Mouse (Mus musculus): ENCODE results near the gene Lrr1. TPM values are rescaled to one million over a fixed set of nuclear protein-coding genes. Genes with fewer than 3 reads are reported as not detected.
A peak's percentile ranks its signal among the peaks of the same experiment; 100 is the strongest.

The Lrr1 gene
- polyA plus RNA-seq, 1 experiment, result 0.15 TPM

DNA sequence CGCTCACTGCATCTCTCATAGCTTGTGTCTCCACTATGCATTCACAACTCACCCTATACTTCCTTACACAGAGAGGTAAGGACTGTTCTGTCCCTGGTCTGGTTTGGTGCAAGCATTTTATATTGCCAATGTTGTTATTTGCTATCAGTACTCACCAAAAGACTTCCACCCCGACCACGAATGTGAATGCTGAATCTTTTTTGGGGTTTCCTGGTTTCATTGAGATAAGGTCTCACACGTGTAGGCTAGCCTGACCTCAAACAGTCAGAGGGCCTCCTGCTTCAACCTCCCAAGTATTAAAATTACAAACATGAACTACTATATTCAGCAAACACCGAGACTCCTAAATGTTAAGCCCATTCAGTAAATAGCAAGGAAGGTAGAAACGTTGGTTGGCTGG is 37.3 kb upstream of the Lrr1 start:
- no peak for DNase-seq
- Histone ChIP-seq H3K4me3 (replicated peaks; ENCODE audit: insufficient read depth, low read depth, low read length) (no peak overlapping the region), H3K4me1 (ENCODE audit: control insufficient read depth, insufficient read depth, low read length) (no peaks in the 10 kb centered on the region), H3K27ac (ENCODE audit: insufficient read depth, low read length) (no peak overlapping the region), H3K27me3 (ENCODE audit: control insufficient read depth, insufficient read depth, low read length) (no peaks in the 10 kb centered on the region)
- TF ChIP-seq POLR2A (IDR thresholded peaks at IDR 0.05; ENCODE audit: borderline replicate concordance, insufficient read depth, low read length) (no peak), CTCF (IDR thresholded peaks at IDR 0.05; ENCODE audit: borderline replicate concordance, insufficient read depth, low read depth, low read length) (no peak)
- 88% methylated on average over 6 of the region's 6 CpGs for WGBS

DNA sequence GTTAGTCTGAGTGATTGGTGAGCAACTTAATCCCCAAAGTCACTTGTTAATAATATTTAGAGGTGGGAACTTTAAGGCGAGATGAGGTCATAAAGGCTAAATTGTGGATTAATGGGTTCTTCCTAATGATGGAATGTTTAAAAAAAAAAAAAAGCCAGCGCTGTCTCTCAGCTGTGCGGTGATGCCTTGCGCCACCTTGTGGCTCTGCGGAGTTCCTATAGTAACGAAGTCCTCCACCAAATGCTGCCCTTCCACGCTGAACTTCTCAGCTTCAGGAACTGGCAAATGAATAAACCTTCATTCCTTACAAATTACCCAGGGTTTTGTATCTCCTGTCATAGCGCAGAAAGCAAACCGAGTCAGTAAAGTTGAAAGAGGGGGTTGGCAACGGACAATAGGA is 36.6 kb upstream of the Lrr1 start:
- DNase-seq, result peak; percentile 22 to 31
- Histone ChIP-seq H3K4me3 (replicated peaks; ENCODE audit: insufficient read depth, low read depth, low read length) (no peak overlapping the region), H3K4me1 (ENCODE audit: control insufficient read depth, insufficient read depth, low read length) (no peaks in the 10 kb centered on the region), H3K27ac (ENCODE audit: insufficient read depth, low read length) (no peak overlapping the region), H3K27me3 (ENCODE audit: control insufficient read depth, insufficient read depth, low read length) (no peaks in the 10 kb centered on the region)
- TF ChIP-seq CTCF (IDR thresholded peaks at IDR 0.05; ENCODE audit: borderline replicate concordance, insufficient read depth, low read depth, low read length), result peak; percentile 60; the same call in 1 of the 2 replicates
- TF ChIP-seq POLR2A (IDR thresholded peaks at IDR 0.05; ENCODE audit: borderline replicate concordance, insufficient read depth, low read length), result no peak
- WGBS, result 10% methylated on average over 10 of the region's 10 CpGs

DNA sequence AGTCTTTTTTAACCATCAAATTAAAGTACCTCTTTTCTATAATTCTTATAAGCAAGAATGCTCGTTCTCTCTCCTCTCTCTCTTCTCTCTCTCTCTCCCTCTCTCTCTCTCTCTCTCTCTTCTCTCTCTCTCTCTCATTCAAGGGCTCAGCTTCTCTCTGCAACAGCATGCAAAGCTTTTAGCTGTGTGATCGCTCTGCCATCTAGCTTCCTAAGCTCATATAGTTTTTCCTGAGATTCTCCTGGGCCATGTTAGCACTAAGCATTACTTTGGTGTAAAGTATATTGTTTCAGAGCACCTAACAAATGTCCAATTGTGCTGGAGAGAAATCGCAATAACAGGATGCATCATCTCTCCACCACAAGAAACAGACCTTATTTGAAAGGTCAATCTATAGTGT is 29.4 kb upstream of the Lrr1 start:
- no peak for DNase-seq
- 95% methylated on average over 3 of the region's 3 CpGs for WGBS
- H3K27me3 ChIP-seq (ENCODE audit: control insufficient read depth, insufficient read depth, low read length), result no peaks in the 10 kb centered on the region
- H3K27ac ChIP-seq (ENCODE audit: insufficient read depth, low read length), result no peak overlapping the region
- H3K4me3 ChIP-seq (replicated peaks; ENCODE audit: insufficient read depth, low read depth, low read length), result no peak overlapping the region
- no peak for TF ChIP-seq POLR2A (IDR thresholded peaks at IDR 0.05; ENCODE audit: borderline replicate concordance, insufficient read depth, low read length)
- no peak for TF ChIP-seq CTCF (IDR thresholded peaks at IDR 0.05; ENCODE audit: borderline replicate concordance, insufficient read depth, low read depth, low read length)
- H3K4me1 ChIP-seq (ENCODE audit: control insufficient read depth, insufficient read depth, low read length), result no peaks in the 10 kb centered on the region

DNA sequence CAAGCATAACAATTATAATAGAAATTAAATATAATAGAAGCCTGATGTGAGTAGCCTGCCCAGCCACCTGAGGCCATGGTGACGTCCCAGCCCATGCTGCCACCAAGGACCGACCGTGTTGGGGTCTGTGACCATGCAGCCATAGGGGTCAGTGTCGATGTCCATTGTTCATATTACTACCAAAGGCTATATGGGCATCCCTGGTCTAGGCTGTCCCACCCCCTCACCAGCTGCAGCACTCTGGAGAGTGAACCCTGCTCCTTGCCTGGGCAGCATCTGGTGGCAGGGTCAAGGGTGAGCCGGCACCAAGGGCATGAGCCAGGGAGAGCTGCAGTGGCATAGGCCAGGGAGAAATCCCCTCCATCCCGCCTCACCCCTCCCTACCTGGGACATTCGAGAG is 28.8 kb upstream of the Lrr1 start:
- Histone ChIP-seq H3K27ac (ENCODE audit: insufficient read depth, low read length) (no peak overlapping the region), H3K4me1 (ENCODE audit: control insufficient read depth, insufficient read depth, low read length) (no peaks in the 10 kb centered on the region), H3K27me3 (ENCODE audit: control insufficient read depth, insufficient read depth, low read length) (no peaks in the 10 kb centered on the region), H3K4me3 (replicated peaks; ENCODE audit: insufficient read depth, low read depth, low read length) (no peak overlapping the region)
- TF ChIP-seq CTCF (IDR thresholded peaks at IDR 0.05; ENCODE audit: borderline replicate concordance, insufficient read depth, low read depth, low read length) (no peak), POLR2A (IDR thresholded peaks at IDR 0.05; ENCODE audit: borderline replicate concordance, insufficient read depth, low read length) (no peak)
- WGBS, result 92% methylated on average over 7 of the region's 7 CpGs
- no peak for DNase-seq

DNA sequence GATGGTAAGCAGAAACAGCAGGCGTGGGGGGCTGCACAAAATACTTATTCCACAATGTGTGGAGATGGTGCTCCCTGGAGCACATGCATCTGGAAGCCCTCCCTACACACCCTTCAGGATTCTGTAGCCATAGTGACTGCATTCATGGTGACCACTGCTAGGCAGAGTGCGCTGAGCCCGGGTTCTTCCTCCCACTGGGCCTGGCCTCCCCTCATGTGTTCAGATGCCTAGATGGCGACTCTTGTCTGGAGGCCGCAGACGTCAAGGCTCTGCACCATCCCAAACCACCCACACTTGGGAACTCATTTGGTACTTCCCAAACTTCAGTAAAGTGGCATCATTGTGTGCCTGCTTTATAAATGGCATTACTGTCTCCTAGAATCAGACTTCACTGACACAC is 25.2 kb upstream of the Lrr1 start:
- no peak for TF ChIP-seq POLR2A (IDR thresholded peaks at IDR 0.05; ENCODE audit: borderline replicate concordance, insufficient read depth, low read length)
- TF ChIP-seq CTCF (IDR thresholded peaks at IDR 0.05; ENCODE audit: borderline replicate concordance, insufficient read depth, low read depth, low read length), result no peak
- DNase-seq, result no peak
- Histone ChIP-seq H3K27ac (ENCODE audit: insufficient read depth, low read length) (no peak overlapping the region), H3K4me3 (replicated peaks; ENCODE audit: insufficient read depth, low read depth, low read length) (no peak overlapping the region), H3K4me1 (ENCODE audit: control insufficient read depth, insufficient read depth, low read length) (no peaks in the 10 kb centered on the region), H3K27me3 (ENCODE audit: control insufficient read depth, insufficient read depth, low read length) (no peaks in the 10 kb centered on the region)
- 53% methylated on average over 6 of the region's 6 CpGs for WGBS

DNA sequence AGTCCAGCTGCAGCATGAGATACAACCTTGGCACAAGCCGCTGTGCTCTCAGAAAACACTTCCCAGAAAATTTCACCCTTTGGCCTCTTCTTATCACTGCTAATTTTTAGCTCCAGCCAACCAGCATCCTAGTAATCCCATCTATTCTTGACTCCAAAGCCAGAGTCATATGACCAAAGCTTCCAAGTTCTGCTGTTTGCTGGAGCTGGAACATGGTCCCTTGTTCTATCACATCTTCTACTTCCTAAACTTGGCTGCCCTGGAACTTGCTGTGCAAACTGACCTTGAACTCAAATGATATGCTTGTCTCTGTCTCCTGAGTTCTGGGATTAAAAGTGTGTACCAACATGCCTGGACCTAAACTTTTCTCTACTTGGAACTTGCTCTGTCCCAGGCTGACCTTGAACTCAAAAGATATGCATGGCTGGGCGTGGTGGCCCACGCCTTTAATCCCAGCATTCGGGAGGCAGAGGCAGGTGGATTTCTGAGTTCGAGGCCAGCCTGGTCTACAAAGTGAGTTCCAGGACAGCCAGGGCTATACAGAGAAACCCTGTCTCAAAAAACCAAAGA is 21.4 kb upstream of the Lrr1 start:
- WGBS, result 95% methylated on average over 5 of the region's 5 CpGs
- H3K4me3 ChIP-seq (replicated peaks; ENCODE audit: insufficient read depth, low read depth, low read length), result no peak overlapping the region
- H3K4me1 ChIP-seq (ENCODE audit: control insufficient read depth, insufficient read depth, low read length), result no peaks in the 10 kb centered on the region
- DNase-seq, result no peak
- H3K27ac ChIP-seq (ENCODE audit: insufficient read depth, low read length), result no peak overlapping the region
- TF ChIP-seq POLR2A (IDR thresholded peaks at IDR 0.05; ENCODE audit: borderline replicate concordance, insufficient read depth, low read length) (no peak), CTCF (IDR thresholded peaks at IDR 0.05; ENCODE audit: borderline replicate concordance, insufficient read depth, low read depth, low read length) (no peak)
- H3K27me3 ChIP-seq (ENCODE audit: control insufficient read depth, insufficient read depth, low read length), result no peaks in the 10 kb centered on the region

DNA sequence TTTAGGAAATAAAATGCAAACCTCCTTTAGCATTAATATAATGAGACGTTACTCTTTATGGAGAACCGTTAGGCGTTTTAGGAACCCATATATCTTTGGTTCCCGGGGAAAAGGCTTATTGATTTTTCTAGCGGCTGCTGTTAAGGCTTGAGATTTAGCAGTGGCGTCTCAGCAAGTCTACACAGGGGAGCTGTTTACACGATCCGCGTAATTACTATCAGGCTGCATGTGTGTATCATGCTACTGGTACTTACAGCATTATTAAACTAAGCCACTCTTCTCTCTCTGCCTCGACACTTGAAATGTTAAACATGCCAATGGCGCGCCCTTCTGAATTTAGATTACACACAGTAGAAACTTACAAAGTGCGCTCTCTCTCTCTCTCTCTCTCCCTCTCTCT is 18.6 kb upstream of the Lrr1 start:
- 89% methylated on average over 13 of the region's 13 CpGs for WGBS

DNA sequence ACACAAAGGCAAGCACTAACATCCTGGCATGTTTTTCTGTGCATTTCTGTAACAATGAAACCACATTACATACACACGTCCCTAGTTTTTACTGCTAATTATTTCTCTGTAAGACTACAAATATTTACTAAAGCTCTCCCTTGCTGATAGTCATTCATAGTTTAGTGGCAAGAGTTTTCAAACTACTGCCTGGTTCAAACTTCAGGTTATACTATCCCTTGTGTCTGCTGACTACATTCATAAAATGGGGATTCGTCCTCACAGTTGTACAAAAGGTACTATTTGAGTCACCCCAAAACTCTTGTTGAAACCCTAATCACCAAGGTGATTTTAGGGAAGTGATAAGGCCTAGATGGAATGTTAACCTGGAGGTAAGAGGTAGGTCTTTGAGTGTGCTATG is 12.7 kb upstream of the Lrr1 start:
- Histone ChIP-seq H3K27ac (ENCODE audit: insufficient read depth, low read length) (no peak overlapping the region), H3K4me3 (replicated peaks; ENCODE audit: insufficient read depth, low read depth, low read length) (no peak overlapping the region), H3K4me1 (ENCODE audit: control insufficient read depth, insufficient read depth, low read length) (no peaks in the 10 kb centered on the region), H3K27me3 (ENCODE audit: control insufficient read depth, insufficient read depth, low read length) (no peaks in the 10 kb centered on the region)
- DNase-seq, result no peak
- TF ChIP-seq CTCF (IDR thresholded peaks at IDR 0.05; ENCODE audit: borderline replicate concordance, insufficient read depth, low read depth, low read length) (no peak), POLR2A (IDR thresholded peaks at IDR 0.05; ENCODE audit: borderline replicate concordance, insufficient read depth, low read length) (no peak)
- WGBS, result 85% methylated on average over 2 of the region's 2 CpGs

More for the DNA sequence above, 18.6 kb upstream of the Lrr1 start:
- H3K27ac ChIP-seq (ENCODE audit: insufficient read depth, low read length), result no peak overlapping the region
- H3K4me1 ChIP-seq (ENCODE audit: control insufficient read depth, insufficient read depth, low read length), result no peaks in the 10 kb centered on the region
- TF ChIP-seq POLR2A (IDR thresholded peaks at IDR 0.05; ENCODE audit: borderline replicate concordance, insufficient read depth, low read length) (no peak), CTCF (IDR thresholded peaks at IDR 0.05; ENCODE audit: borderline replicate concordance, insufficient read depth, low read depth, low read length) (no peak)
- H3K27me3 ChIP-seq (ENCODE audit: control insufficient read depth, insufficient read depth, low read length), result no peaks in the 10 kb centered on the region
- DNase-seq, result no peak
- H3K4me3 ChIP-seq (replicated peaks; ENCODE audit: insufficient read depth, low read depth, low read length), result no peak overlapping the region
